Mouse (Mus musculus): ENCODE measurements at regions not wholly inside any gene's neighbourhood (a gene's known extent, or its start where the extent isn't known, plus 50 kb on each side); places are given as distances from the start of the nearest gene placed in this dataset.

GRCm38 (mm10) chr7:69949647-69950121 lies 416.9 kb downstream of the Nr2f2 start:
- DNase-seq = peak; percentile 54
- no peak for TF ChIP-seq CTCF (IDR thresholded peaks at IDR 0.05)
- Histone ChIP-seq H3K27ac (no peak overlapping the region), H3K4me3 (peak overlapping the region; percentile 19; the same call in 1 of the 2 replicates)
- intact Hi-C loops (cut with DNase I) = no loop called here

GRCm38 (mm10) chr7:69946396-69946795 lies 420.1 kb downstream of the Nr2f2 start:
- TF ChIP-seq CTCF (IDR thresholded peaks at IDR 0.05) = no peak
- intact Hi-C loops (cut with DNase I) = no loop called here
- DNase-seq = no peak
- H3K27ac ChIP-seq = no peak overlapping the region
- H3K4me3 ChIP-seq = no peak overlapping the region

GRCm38 (mm10) chr7:69941881-69942280 lies 424.7 kb downstream of the Nr2f2 start:
- DNase-seq = no peak
- TF ChIP-seq CTCF (IDR thresholded peaks at IDR 0.05) = no peak

GRCm38 (mm10) chr7:69925261-69925660 lies 441.3 kb downstream of the Nr2f2 start:
- no peak overlapping the region for H3K4me3 ChIP-seq

More at GRCm38 (mm10) chr7:69941881-69942280, 424.7 kb downstream of the Nr2f2 start:
- Histone ChIP-seq H3K4me3 (no peak overlapping the region), H3K27ac (no peak overlapping the region)
- intact Hi-C loops (cut with DNase I) = no loop called here

GRCm38 (mm10) chr7:69924551-69924950 lies 442.0 kb downstream of the Nr2f2 start:
- no peak for DNase-seq
- TF ChIP-seq CTCF (IDR thresholded peaks at IDR 0.05) = no peak

More at GRCm38 (mm10) chr7:69925261-69925660, 441.3 kb downstream of the Nr2f2 start:
- no peak for TF ChIP-seq CTCF (IDR thresholded peaks at IDR 0.05)
- intact Hi-C loops (cut with DNase I) = no loop called here
- no peak for DNase-seq
- H3K27ac ChIP-seq = no peak overlapping the region

GRCm38 (mm10) chr7:69911760-69912159 lies 454.8 kb downstream of the Nr2f2 start:
- intact Hi-C loops (cut with DNase I) = no loop called here
- no peak for TF ChIP-seq CTCF (IDR thresholded peaks at IDR 0.05)
- DNase-seq = no peak
- Histone ChIP-seq H3K27ac (no peak overlapping the region), H3K4me3 (no peak overlapping the region)

More at GRCm38 (mm10) chr7:69924551-69924950, 442.0 kb downstream of the Nr2f2 start:
- Histone ChIP-seq H3K4me3 (no peak overlapping the region), H3K27ac (no peak overlapping the region)
- intact Hi-C loops (cut with DNase I) = no loop called here

GRCm38 (mm10) chr7:69890503-69891061 lies 476.0 kb downstream of the Nr2f2 start:
- no peak for DNase-seq
- no peak for TF ChIP-seq CTCF (IDR thresholded peaks at IDR 0.05)
- intact Hi-C loops (cut with DNase I) = no loop called here
- no peak overlapping the region for H3K27ac ChIP-seq
- H3K4me3 ChIP-seq = no peak overlapping the region

- no peak overlapping the region for H3K4me3 ChIP-seq
- no peak overlapping the region for H3K27ac ChIP-seq
- TF ChIP-seq CTCF (IDR thresholded peaks at IDR 0.05) = no peak
- intact Hi-C loops (cut with DNase I) = no loop called here
- no peak for DNase-seq
Observed at GRCm38 (mm10) chr7:69888251-69888650, 478.3 kb downstream of the Nr2f2 start.

- intact Hi-C loops (cut with DNase I) = no loop called here
- DNase-seq = no peak
- H3K27ac ChIP-seq = no peak overlapping the region
- H3K4me3 ChIP-seq = no peak overlapping the region
- no peak for TF ChIP-seq CTCF (IDR thresholded peaks at IDR 0.05)
Observed at GRCm38 (mm10) chr7:69877031-69877430, 489.5 kb downstream of the Nr2f2 start.

GRCm38 (mm10) chr7:69865801-69866200 lies 500.7 kb downstream of the Nr2f2 start:
- no peak overlapping the region for H3K4me3 ChIP-seq
- intact Hi-C loops (cut with DNase I) = no loop called here
- no peak for DNase-seq
- TF ChIP-seq CTCF (IDR thresholded peaks at IDR 0.05) = no peak
- H3K27ac ChIP-seq = no peak overlapping the region

- no peak overlapping the region for H3K27ac ChIP-seq
- intact Hi-C loops (cut with DNase I) = no loop called here
- H3K4me3 ChIP-seq = no peak overlapping the region
- no peak for TF ChIP-seq CTCF (IDR thresholded peaks at IDR 0.05)
- DNase-seq = no peak
Observed at GRCm38 (mm10) chr7:69844631-69845324, 521.8 kb downstream of the Nr2f2 start.

- Histone ChIP-seq H3K27ac (no peak overlapping the region), H3K4me3 (no peak overlapping the region)
- no peak for TF ChIP-seq CTCF (IDR thresholded peaks at IDR 0.05)
- DNase-seq = no peak
- intact Hi-C loops (cut with DNase I) = no loop called here
Observed at GRCm38 (mm10) chr7:69837379-69837778, 529.2 kb downstream of the Nr2f2 start.

- no peak overlapping the region for H3K4me3 ChIP-seq
- no peak for DNase-seq
- intact Hi-C loops (cut with DNase I) = no loop called here
- no peak for TF ChIP-seq CTCF (IDR thresholded peaks at IDR 0.05)
- H3K27ac ChIP-seq = no peak overlapping the region
Observed at GRCm38 (mm10) chr7:69827251-69827650, 539.3 kb downstream of the Nr2f2 start.

GRCm38 (mm10) chr7:69820570-69820969 lies 546.0 kb downstream of the Nr2f2 start:
- Histone ChIP-seq H3K27ac (no peak overlapping the region), H3K4me3 (no peak overlapping the region)
- no peak for DNase-seq
- intact Hi-C loops (cut with DNase I) = no loop called here
- no peak for TF ChIP-seq CTCF (IDR thresholded peaks at IDR 0.05)
